Comparison of ENCODE assay signal across 24 mouse cellular contexts in the genomic region with DNA sequence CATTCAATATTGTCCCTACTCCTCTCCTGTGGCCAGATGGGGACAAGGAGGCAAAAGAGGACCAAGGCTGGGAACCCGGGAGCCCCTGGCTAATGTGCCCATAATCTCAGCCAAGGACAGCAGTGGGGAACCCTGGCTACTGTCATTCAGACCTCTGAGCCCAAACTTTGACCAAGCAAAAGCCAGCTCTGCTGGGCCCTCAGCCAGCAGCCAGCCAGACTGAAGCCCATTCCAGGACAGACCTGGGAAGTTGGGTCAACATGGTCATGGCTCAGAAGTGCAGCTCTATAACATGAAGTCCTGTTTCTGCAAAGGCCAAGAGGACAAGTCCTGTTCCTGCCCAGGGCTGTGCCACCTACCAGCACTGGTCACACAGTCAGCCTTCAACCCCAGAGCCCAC.
DNase-seq lines count a peak whose midpoint lies in the region; ATAC-seq and TF ChIP-seq lines count a peak whose summit lies in the region.
"Had no signal": no experiment of that assay in that cellular context is flagged by ENCODE, and none has a peak within 500 bp of the region (broad histone marks: within the 10 kb centered on the region; RNA-seq: fewer than 3 reads in every experiment).

No protein-coding gene starts in this region.

- H3K4me3 ChIP-seq in heart, embryonic 10.5 days, result no peak overlapping the region
- no peak overlapping the region for H3K4me3 ChIP-seq in heart, postnatal 0 days (ENCODE audit: low read depth, low read length)
- no peak overlapping the region for H3K4me3 ChIP-seq in kidney, embryonic 14.5 days (ENCODE audit: low read length)
- H3K4me3 ChIP-seq: embryonic facial prominence, embryonic 13.5 days; forebrain, embryonic 10.5 days; forebrain, embryonic 15.5 days; midbrain, embryonic 15.5 days; neural tube, embryonic 15.5 days; stomach, embryonic 15.5 days had no signal

- no peaks in the 10 kb centered on the region for H3K27me3 ChIP-seq in heart, embryonic 10.5 days (ENCODE audit: insufficient read depth, poor library complexity, severe bottlenecking)
- H3K27me3 ChIP-seq in heart, postnatal 0 days (ENCODE audit: control insufficient read depth, insufficient read depth, low read length), result no peaks in the 10 kb centered on the region
- H3K27me3 ChIP-seq in kidney, embryonic 14.5 days (ENCODE audit: control insufficient read depth, insufficient read depth, low read length), result no peaks in the 10 kb centered on the region
- H3K27me3 ChIP-seq: forebrain, embryonic 15.5 days; midbrain, embryonic 15.5 days; neural tube, embryonic 15.5 days; Patski; stomach, embryonic 15.5 days had no signal

- H3K9me3 ChIP-seq in heart, embryonic 10.5 days, result no peaks in the 10 kb centered on the region
- H3K9me3 ChIP-seq in heart, postnatal 0 days (replicated peaks; ENCODE audit: control insufficient read depth, low read length), result no peaks in the 10 kb centered on the region
- H3K9me3 ChIP-seq in kidney, embryonic 14.5 days (ENCODE audit: control insufficient read depth, low read length), result no peaks in the 10 kb centered on the region
- H3K9me3 ChIP-seq: embryonic facial prominence, embryonic 13.5 days; forebrain, embryonic 10.5 days; forebrain, embryonic 15.5 days; midbrain, embryonic 15.5 days; neural tube, embryonic 15.5 days; stomach, embryonic 15.5 days had no signal

- peaks cover 74% of the 10 kb centered on the region for H3K4me1 ChIP-seq in heart, embryonic 10.5 days
- peaks cover 20% of the 10 kb centered on the region for H3K4me1 ChIP-seq in heart, postnatal 0 days (ENCODE audit: control insufficient read depth, insufficient read depth)
- peaks cover 9% of the 10 kb centered on the region; the same call in 1 of the 2 replicates for H3K4me1 ChIP-seq in kidney, embryonic 14.5 days (ENCODE audit: control insufficient read depth, insufficient read depth, low read length)
- H3K4me1 ChIP-seq: forebrain, embryonic 15.5 days; midbrain, embryonic 15.5 days had no signal

- DNase-seq in heart, embryonic 10.5 days (ENCODE audit: low spot score), result no peak
- no peak for DNase-seq in heart, postnatal 14 days
- no peak for DNase-seq in heart, postnatal 0 days (ENCODE audit: low spot score)
- no peak for DNase-seq in heart, postnatal 4 days
- DNase-seq in kidney, adult 9 months, result peak; percentile 61
- DNase-seq in lung, adult 18-20 months, result no peak
- DNase-seq: adrenal gland, postnatal 14 days; cerebellum, adult 11 months; cerebellum, adult 9-11 months; gastrocnemius, postnatal 36 days; layer of hippocampus, postnatal 36 days; lung, embryonic 14.5 days; lung, postnatal 14 days; right cerebral cortex, postnatal 25 days had no signal

- H3K9ac ChIP-seq in heart, postnatal 0 days (replicated peaks; ENCODE audit: low read depth, low read length), result no peak overlapping the region
- no peak overlapping the region for H3K9ac ChIP-seq in kidney, embryonic 14.5 days (ENCODE audit: low read depth, low read length)
- H3K9ac ChIP-seq: embryonic facial prominence, embryonic 13.5 days; forebrain, embryonic 15.5 days; liver, embryonic 14.5 days; lung, embryonic 14.5 days; midbrain, embryonic 15.5 days; neural tube, embryonic 15.5 days; stomach, embryonic 15.5 days had no signal

- WGBS in heart, embryonic 10.5 days, result 90% methylated on average over 1 of the region's 1 CpGs
- WGBS in heart, postnatal 0 days, result 76% methylated on average over 1 of the region's 1 CpGs
- 88% methylated on average over 1 of the region's 1 CpGs for WGBS in kidney, embryonic 14.5 days

- peaks cover 54% of the 10 kb centered on the region for H3K36me3 ChIP-seq in heart, embryonic 10.5 days
- H3K36me3 ChIP-seq in heart, postnatal 0 days (replicated peaks; ENCODE audit: control insufficient read depth, insufficient read depth, low read length), result peaks cover 6% of the 10 kb centered on the region
- H3K36me3 ChIP-seq in kidney, embryonic 14.5 days (ENCODE audit: control insufficient read depth, insufficient read depth, low read length), result peaks cover 20% of the 10 kb centered on the region
- H3K36me3 ChIP-seq: midbrain, embryonic 15.5 days; stomach, embryonic 15.5 days had no signal

- TF ChIP-seq CTCF in heart, postnatal 0 days (IDR thresholded peaks at IDR 0.05; ENCODE audit: low read depth), result no peak

- intact Hi-C loops in heart, postnatal 14 days (cut with DNase I), result no loop called here

- H3K27ac ChIP-seq in heart, embryonic 10.5 days, result peak overlapping the region; percentile 93; the same call in 1 of the 2 replicates
- peak overlapping the region; percentile 96; the same call in 1 of the 2 replicates for H3K27ac ChIP-seq in heart, postnatal 0 days (ENCODE audit: low read depth)
- no peak overlapping the region for H3K27ac ChIP-seq in kidney, embryonic 14.5 days (ENCODE audit: low read depth, low read length)
- H3K27ac ChIP-seq: embryonic facial prominence, embryonic 13.5 days; forebrain, embryonic 10.5 days; forebrain, embryonic 15.5 days; liver, embryonic 14.5 days; midbrain, embryonic 15.5 days; neural tube, embryonic 15.5 days; stomach, embryonic 15.5 days had no signal

- no peak overlapping the region for H3K4me2 ChIP-seq in heart, postnatal 0 days (ENCODE audit: low read depth, low read length)
- H3K4me2 ChIP-seq in kidney, embryonic 14.5 days (replicated peaks; ENCODE audit: low read depth, low read length), result no peak overlapping the region
- H3K4me2 ChIP-seq: embryonic facial prominence, embryonic 13.5 days; forebrain, embryonic 15.5 days; lung, embryonic 14.5 days; midbrain, embryonic 15.5 days; neural tube, embryonic 15.5 days; stomach, embryonic 15.5 days had no signal

- no peak for ATAC-seq in heart, postnatal 0 days (ENCODE audit: insufficient read depth, low read depth)
- no peak for ATAC-seq in kidney, embryonic 14.5 days (ENCODE audit: low FRiP score, low TSS enrichment)
- ATAC-seq: forebrain, embryonic 15.5 days; hindbrain, embryonic 16.5 days; midbrain, embryonic 15.5 days; Patski had no signal

- TF ChIP-seq EP300 in heart, postnatal 0 days (IDR thresholded peaks at IDR 0.05; ENCODE audit: low read depth), result no peak
